Mouse (Mus musculus) ES-E14 (cell line): ENCODE results near the gene Spint3. TPM values are rescaled to one million over a fixed set of nuclear protein-coding genes. Genes with fewer than 3 reads are reported as not detected.
"Not testable (repeated sequence)": the region's sequence is repeated elsewhere in the genome, so short reads cannot be mapped to it uniquely, and the experiment has no call there.

Source experiments
- DNase-seq: peaks from one replicate; pipeline ENCODE4 v3.0.0-alpha.2; 2013; ENCODE audit warnings: low read depth, low spot score
- H3K27ac ChIP-seq: 2 replicates; pipeline ENCODE4 v1.5.1; 2012; ENCODE audit warnings: low read depth, mild to moderate bottlenecking, low read length, moderate library complexity, mixed read lengths; ENCODE audit not compliant: poor library complexity, insufficient read depth, severe bottlenecking
- H3K36me3 ChIP-seq: 2 replicates; pipeline ENCODE4 v1.6.1; 2012; ENCODE audit warnings: mild to moderate bottlenecking, low read length, moderate library complexity, mixed read lengths; ENCODE audit not compliant: control insufficient read depth, poor library complexity, insufficient read depth, severe bottlenecking
- H3K4me1 ChIP-seq, 2 experiments: fragments of 150-350 bp in 1 of 2; sonication (generic) in 1 of 2; 2 replicates each; pipeline ENCODE4 v1.6.1; 2012; ENCODE audit warnings: low read length in 2 of 2, mild to moderate bottlenecking in 1 of 2, mixed read lengths in 1 of 2; ENCODE audit not compliant: control insufficient read depth in 2 of 2, insufficient read depth in 2 of 2, poor library complexity in 1 of 2
- H3K4me3 ChIP-seq, 2 experiments: fragments of 150-350 bp in 1 of 2; sonication (generic) in 1 of 2; 2 replicates each; pipeline ENCODE4 v1.5.1; 2012; ENCODE audit warnings: low read length in 2 of 2, low read depth in 1 of 2, mild to moderate bottlenecking in 1 of 2, mixed read lengths in 1 of 2; ENCODE audit not compliant: insufficient read depth in 1 of 2, poor library complexity in 1 of 2, severe bottlenecking in 1 of 2
- H3K9ac ChIP-seq: 2 replicates; pipeline ENCODE4 v1.6.1; 2012; ENCODE audit warnings: low read depth, mild to moderate bottlenecking, low read length, mixed read lengths; ENCODE audit not compliant: poor library complexity, insufficient read depth, severe bottlenecking
- H3K9me3 ChIP-seq: fragments of 150-350 bp; sonication (generic); 2 replicates; pipeline ENCODE4 v1.6.1; 2012; ENCODE audit warnings: low read depth, mild to moderate bottlenecking, low read length; ENCODE audit not compliant: control insufficient read depth, insufficient read depth
- CHD2 ChIP-seq: IDR thresholded peaks from 2 replicates; pipeline ENCODE4 v1.6.1; 2014; ENCODE audit warnings: mild to moderate bottlenecking, low read depth, low read length, inconsistent platforms
- HCFC1 ChIP-seq: IDR thresholded peaks from 2 replicates; pipeline ENCODE4 v1.6.1; 2012; ENCODE audit warnings: low read length, inconsistent platforms, borderline replicate concordance; ENCODE audit not compliant: insufficient read depth
- MAFK ChIP-seq: IDR thresholded peaks from 2 replicates; pipeline ENCODE4 v1.6.1; 2014; ENCODE audit warnings: mild to moderate bottlenecking, low read depth, low read length, inconsistent platforms; ENCODE audit not compliant: insufficient read depth
- ZC3H11A ChIP-seq: IDR thresholded peaks from 2 replicates; pipeline ENCODE4 v1.6.1; 2012; ENCODE audit warnings: low read depth, mild to moderate bottlenecking, inconsistent platforms, low read length, borderline replicate concordance
- ZNF384 ChIP-seq: IDR thresholded peaks from 2 replicates; pipeline ENCODE4 v1.6.1; 2012; ENCODE audit warnings: low read depth, low read length, inconsistent platforms
- in situ Hi-C, 2 experiments: fragments of 600-800 bp; cut with MboI; formaldehyde crosslinking; loops; one replicate each; pipeline ENCODE4 v1.15.1; 2025; ENCODE audit warnings: low sequenced_read_pairs in 2 of 2, inconsistent platforms in 1 of 2; ENCODE audit not compliant: unreplicated experiment in 2 of 2
- total RNA-seq: library from RNA; depleted of rRNA; stranded (reverse); fragments of 300-350 nt; gene quantifications from 2 replicates; pipeline ENCODE4 v1.2.3, GENCODE M21; 2012; rRNA removed

Spint3 gene
- total RNA-seq: not detected in 2 replicates

GRCm38 (mm10) chr2:164573359-164573758 lies at the start of gene Spint3:
Gene Spint3 (minus strand): TSS chr2:164573459.
- H3K9ac ChIP-seq, in situ Hi-C loops, H3K27ac ChIP-seq, H3K4me1 ChIP-seq, H3K36me3 ChIP-seq, H3K4me3 ChIP-seq, DNase-seq, H3K9me3 ChIP-seq: not testable (repeated sequence)

GRCm38 (mm10) chr2:164621775-164622174 lies 48.5 kb upstream of the Spint3 start:
- Histone ChIP-seq H3K9me3 (no peaks in the 10 kb centered on the region), H3K9ac (no peak overlapping the region), H3K4me3 (no peak overlapping the region), H3K36me3 (no peaks in the 10 kb centered on the region), H3K4me1 (no peaks in the 10 kb centered on the region), H3K27ac (no peak overlapping the region)
- DNase-seq: no peak
- TF ChIP-seq MAFK (no peak), ZNF384 (no peak), CHD2 (no peak), ZC3H11A (no peak), HCFC1 (no peak)
- in situ Hi-C loops: no loop called here

- no peaks in the 10 kb centered on the region for H3K36me3 ChIP-seq
- TF ChIP-seq ZC3H11A (no peak), ZNF384 (no peak)
- no peaks in the 10 kb centered on the region for H3K9me3 ChIP-seq
- no peak overlapping the region for H3K9ac ChIP-seq
- in situ Hi-C loops: no loop called here
- H3K4me1 ChIP-seq: no peaks in the 10 kb centered on the region
- no peak overlapping the region for H3K27ac ChIP-seq
- no peak overlapping the region for H3K4me3 ChIP-seq
- no peak for DNase-seq
Measured at GRCm38 (mm10) chr2:164619050-164619449, 45.8 kb upstream of the Spint3 start.

GRCm38 (mm10) chr2:164615386-164615785 lies 42.1 kb upstream of the Spint3 start:
- in situ Hi-C loops: no loop called here
- H3K9me3 ChIP-seq: no peaks in the 10 kb centered on the region

GRCm38 (mm10) chr2:164613471-164613870 lies 40.2 kb upstream of the Spint3 start, which contains the start of the genes Wfdc6b and Wfdc8:
Gene Wfdc6b (plus strand): TSS chr2:164613522.
Gene Wfdc8 (minus strand): TSS chr2:164613626.
- H3K27ac ChIP-seq, H3K4me1 ChIP-seq, H3K9ac ChIP-seq, H3K4me3 ChIP-seq, H3K9me3 ChIP-seq, in situ Hi-C loops, H3K36me3 ChIP-seq, DNase-seq: not testable (repeated sequence)

More at GRCm38 (mm10) chr2:164615386-164615785, 42.1 kb upstream of the Spint3 start:
- DNase-seq: no peak
- no peak overlapping the region for H3K9ac ChIP-seq
- no peaks in the 10 kb centered on the region for H3K36me3 ChIP-seq
- no peak overlapping the region for H3K4me3 ChIP-seq
- no peak overlapping the region for H3K27ac ChIP-seq
- TF ChIP-seq ZC3H11A (no peak), MAFK (no peak), ZNF384 (no peak), CHD2 (no peak), HCFC1 (no peak)
- H3K4me1 ChIP-seq: no peaks in the 10 kb centered on the region
